Mouse (Mus musculus) gastrocnemius, postnatal 10 days (tissue): Measurements from ENCODE around the gene Cnot9. TPM values are rescaled to one million over a fixed set of nuclear protein-coding genes. Genes with fewer than 3 reads are reported as not detected.

Experiments used
- total RNA-seq, 2 experiments: library from RNA; stranded (reverse); gene quantifications; 2 replicates each; pipeline ENCODE4 v1.2.3; 2021

Cnot9 gene
- total RNA-seq, 2 experiments from 2014 or later: 16.6 to 18.7 TPM

Other genes with a start within 250 kb of the Cnot9 start
- under 1 TPM in 1 of 2 experiments, not detected in 1; 0.25 TPM for gene Gpbar1, start 227.5 kb upstream of the Cnot9 start, total RNA-seq
- gene Aamp, start 221.3 kb upstream of the Cnot9 start, total RNA-seq: 10 to 100 TPM; 90.7 to 94.4 TPM
- gene Pnkd, start 221.1 kb upstream of the Cnot9 start, total RNA-seq: 10 to 100 TPM; 69.7 to 70.5 TPM
- gene Tmbim1, start 200.4 kb upstream of the Cnot9 start, total RNA-seq: 10 to 100 TPM; 43.5 to 50.3 TPM
- under 1 TPM; 0.16 to 0.36 TPM for gene Catip, start 143.9 kb upstream of the Cnot9 start, total RNA-seq
- gene Slc11a1, start 130.9 kb upstream of the Cnot9 start, total RNA-seq: 1 to 10 TPM; 2.5 to 5.2 TPM
- 100 to 1,000 TPM in 1 of 2 experiments, 10 to 100 TPM in 1; 99.4 to 103 TPM for gene Ctdsp1, start 114.5 kb upstream of the Cnot9 start, total RNA-seq
- gene Vil1, start 96.7 kb upstream of the Cnot9 start, total RNA-seq: under 1 TPM; 0.09 to 0.16 TPM
- 10 to 100 TPM; 69.1 to 69.5 TPM for gene Plcd4, start 36.8 kb downstream of the Cnot9 start, total RNA-seq
- 10 to 100 TPM in 1 of 2 experiments, 1 to 10 TPM in 1; 9.0 to 14.0 TPM for gene Usp37, start 38.2 kb downstream of the Cnot9 start, total RNA-seq
- gene Zfp142, start 82.2 kb downstream of the Cnot9 start, total RNA-seq: 10 to 100 TPM in 1 of 2 experiments, 1 to 10 TPM in 1; 7.1 to 11.2 TPM
- 10 to 100 TPM; 12.7 to 13.7 TPM for gene Bcs1l, start 82.2 kb downstream of the Cnot9 start, total RNA-seq
- 10 to 100 TPM; 18.1 to 23.1 TPM for gene Rnf25, start 95.3 kb downstream of the Cnot9 start, total RNA-seq
- 1 to 10 TPM in 1 of 2 experiments, under 1 TPM in 1; 0.88 to 1.8 TPM for gene Stk36, start 95.4 kb downstream of the Cnot9 start, total RNA-seq
- gene Ttll4, start 155.7 kb downstream of the Cnot9 start, total RNA-seq: 10 to 100 TPM; 10.4 to 15.3 TPM
- gene Cyp27a1, start 207.5 kb downstream of the Cnot9 start, total RNA-seq: 1 to 10 TPM; 8.6 to 8.9 TPM
- gene Prkag3, start 243.2 kb downstream of the Cnot9 start, total RNA-seq: 10 to 100 TPM; 64.7 to 66.7 TPM